Comparison of ENCODE assay signal across 10 mouse cellular contexts in the genomic region with DNA sequence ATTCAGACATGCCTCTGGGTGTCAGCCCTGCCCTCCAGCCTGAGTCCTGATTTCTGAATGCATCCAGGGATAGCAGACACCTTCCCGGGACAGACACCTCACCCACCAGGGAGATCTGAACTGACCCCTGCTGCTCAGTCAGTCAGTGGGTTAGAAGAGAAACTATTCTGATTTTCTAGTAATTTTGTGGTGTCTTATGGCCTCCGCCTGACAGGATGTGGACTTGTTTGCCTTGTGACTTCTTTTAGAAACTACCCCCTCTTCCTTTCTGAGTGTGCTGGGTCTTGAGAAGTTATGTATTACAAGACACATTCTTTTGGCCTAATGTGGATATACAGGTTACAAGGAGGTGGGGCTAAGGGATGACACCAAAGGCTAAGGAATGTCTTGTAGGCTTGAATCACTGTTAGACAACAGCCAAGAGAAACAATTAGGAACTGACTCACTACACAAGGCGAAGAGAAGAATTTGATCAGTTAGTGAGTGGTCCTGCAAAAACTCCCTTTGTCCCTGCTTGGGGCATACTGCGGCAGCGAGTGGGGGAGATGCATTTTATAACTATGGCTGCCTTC. TPM values are rescaled to one million over a fixed set of nuclear protein-coding genes. Genes with fewer than 3 reads are reported as not detected.
DNase-seq lines count a peak whose midpoint lies in the region; ATAC-seq and TF ChIP-seq lines count a peak whose summit lies in the region.
"Had no signal": no experiment of that assay in that cellular context is flagged by ENCODE, and none has a peak within 500 bp of the region (broad histone marks: within the 10 kb centered on the region; RNA-seq: fewer than 3 reads in every experiment).

No protein-coding gene starts in this region.

- TF ChIP-seq CTCF in forebrain, postnatal 0 days (IDR thresholded peaks at IDR 0.05; ENCODE audit: low read depth): no peak

- intact Hi-C loops in heart, postnatal 25 days (cut with DNase I): no loop called here

- no peak overlapping the region for H3K4me2 ChIP-seq in heart, embryonic 15.5 days
- H3K4me2 ChIP-seq in forebrain, postnatal 0 days (ENCODE audit: low read depth): peak overlapping the region; percentile 82
- peak overlapping the region; percentile 35 for H3K4me2 ChIP-seq in midbrain, embryonic 15.5 days

- peak overlapping the region; percentile 40 for H3K27ac ChIP-seq in heart, embryonic 15.5 days
- peak overlapping the region; percentile 67 for H3K27ac ChIP-seq in forebrain, postnatal 0 days (ENCODE audit: low read depth, low read length)
- peak overlapping the region; percentile 23; the same call in 1 of the 2 replicates for H3K27ac ChIP-seq in midbrain, embryonic 15.5 days
- H3K27ac ChIP-seq: macrophage had no signal

- peaks cover 25% of the 10 kb centered on the region for H3K4me1 ChIP-seq in heart, embryonic 15.5 days (replicated peaks)
- peaks cover 61% of the 10 kb centered on the region for H3K4me1 ChIP-seq in forebrain, postnatal 0 days (ENCODE audit: insufficient read depth)
- H3K4me1 ChIP-seq in midbrain, embryonic 15.5 days: peaks cover 96% of the 10 kb centered on the region

- 68% methylated on average over 5 of the region's 5 CpGs for WGBS in heart, embryonic 15.5 days
- WGBS in forebrain, postnatal 0 days: 31% methylated on average over 5 of the region's 5 CpGs
- 39% methylated on average over 5 of the region's 5 CpGs for WGBS in midbrain, embryonic 15.5 days

- H3K27me3 ChIP-seq in heart, embryonic 15.5 days: no peaks in the 10 kb centered on the region
- no peaks in the 10 kb centered on the region for H3K27me3 ChIP-seq in forebrain, postnatal 0 days (ENCODE audit: insufficient read depth, low read length)
- no peaks in the 10 kb centered on the region for H3K27me3 ChIP-seq in midbrain, embryonic 15.5 days (replicated peaks)

- H3K36me3 ChIP-seq in heart, embryonic 15.5 days: peaks cover 12% of the 10 kb centered on the region; the same call in 1 of the 2 replicates
- peaks cover 60% of the 10 kb centered on the region for H3K36me3 ChIP-seq in forebrain, postnatal 0 days (ENCODE audit: insufficient read depth)
- peaks cover 12% of the 10 kb centered on the region; the same call in 1 of the 2 replicates for H3K36me3 ChIP-seq in midbrain, embryonic 15.5 days (replicated peaks)
- H3K36me3 ChIP-seq: G1E had no signal

- ATAC-seq in heart, embryonic 15.5 days (replicated peaks; ENCODE audit: insufficient number of reproducible peaks, insufficient read depth, low FRiP score, low read depth): no peak
- ATAC-seq in forebrain, postnatal 0 days: no peak
- ATAC-seq in midbrain, embryonic 15.5 days (replicated peaks): no peak

- H3K9me3 ChIP-seq in heart, embryonic 15.5 days (replicated peaks): no peaks in the 10 kb centered on the region
- no peaks in the 10 kb centered on the region for H3K9me3 ChIP-seq in forebrain, postnatal 0 days (ENCODE audit: low read length)
- H3K9me3 ChIP-seq in midbrain, embryonic 15.5 days: no peaks in the 10 kb centered on the region
- H3K9me3 ChIP-seq: G1E had no signal

- H3K9ac ChIP-seq in heart, embryonic 15.5 days: no peak overlapping the region
- peak overlapping the region; percentile 36; the same call in 1 of the 2 replicates for H3K9ac ChIP-seq in forebrain, postnatal 0 days
- no peak overlapping the region for H3K9ac ChIP-seq in midbrain, embryonic 15.5 days

- H3K4me3 ChIP-seq in heart, embryonic 15.5 days: no peak overlapping the region
- peak overlapping the region; percentile 21 for H3K4me3 ChIP-seq in forebrain, postnatal 0 days (ENCODE audit: low read depth, low read length)
- peak overlapping the region; percentile 4; the same call in 1 of the 2 replicates for H3K4me3 ChIP-seq in midbrain, embryonic 15.5 days

- no peak for DNase-seq in heart, postnatal 25 days (ENCODE audit: low spot score)
- DNase-seq in NIH3T3 (ENCODE audit: low read depth): peak; percentile 76
- DNase-seq in forebrain, postnatal 0 days: peak; percentile 38
- DNase-seq in gastrocnemius, postnatal 10 days: no peak
- no peak for DNase-seq in urinary bladder, postnatal 36 days (ENCODE audit: low spot score in 2 of 2)
- DNase-seq in layer of hippocampus, adult 8-10 months (ENCODE audit: low spot score in 2 of 2): no peak

RNA-seq across cellular contexts. Expression of a gene that starts 8.7 kb away (rescaled TPM):
- 3.8 and 4.0 TPM in 2 replicates for polyA plus RNA-seq in heart, embryonic 15.5 days (2015; fragmentation: Nextera tagmentation; extraction: Ambion mirVana)
- 1 to 10 TPM; 5.6 to 6.4 TPM for total RNA-seq in heart, postnatal 25 days (2021)
- 423 and 513 TPM in 2 replicates for total RNA-seq in forebrain, postnatal 0 days (2014; rRNA removed)
- 76.8 and 80.3 TPM in 2 replicates for polyA plus RNA-seq in forebrain, postnatal 0 days (2015; fragmentation: Nextera tagmentation; extraction: Ambion mirVana)
- 76.1 and 81.9 TPM in 2 replicates for polyA plus RNA-seq in midbrain, embryonic 15.5 days (2015; fragmentation: Nextera tagmentation; extraction: Ambion mirVana)
- total RNA-seq in gastrocnemius, postnatal 10 days (2021): 1 to 10 TPM; 6.4 to 8.2 TPM
- total RNA-seq in layer of hippocampus, adult 8-10 months (2022): 100 to 1,000 TPM; 584 to 717 (median 649) TPM

RNA-seq across cellular contexts. Expression of a gene that starts 51.4 kb away (rescaled TPM):
- 35.1 and 46.6 TPM in 2 replicates for polyA plus RNA-seq in heart, embryonic 15.5 days (2015; fragmentation: Nextera tagmentation; extraction: Ambion mirVana)
- total RNA-seq in heart, postnatal 25 days (2021): 10 to 100 TPM; 20.8 to 23.2 TPM
- total RNA-seq in forebrain, postnatal 0 days (2014; rRNA removed): 49.2 and 54.3 TPM in 2 replicates
- polyA plus RNA-seq in forebrain, postnatal 0 days (2015; fragmentation: Nextera tagmentation; extraction: Ambion mirVana): 49.2 and 50.6 TPM in 2 replicates
- 35.8 and 43.1 TPM in 2 replicates for polyA plus RNA-seq in midbrain, embryonic 15.5 days (2015; fragmentation: Nextera tagmentation; extraction: Ambion mirVana)
- 10 to 100 TPM; 16.2 to 25.9 TPM for total RNA-seq in gastrocnemius, postnatal 10 days (2021)
- total RNA-seq in layer of hippocampus, adult 8-10 months (2022): 100 to 1,000 TPM; 114 to 546 (median 290) TPM

Comparison
In these comparisons a context has a peak if more than half of its experiments do, and no peak if none do; other contexts are left out.
1. DNase-seq: peak in NIH3T3 (single experiment) and forebrain, postnatal 0 days (single experiment); none in heart, postnatal 25 days (single experiment), gastrocnemius, postnatal 10 days (single experiment), urinary bladder, postnatal 36 days (0 of 2) and layer of hippocampus, adult 8-10 months (0 of 2).
2. RNA of a gene that starts 8.7 kb away (total RNA-seq): 584 to 717 TPM in layer of hippocampus, adult 8-10 months and 423 to 513 TPM in forebrain, postnatal 0 days; 6.4 to 8.2 TPM in gastrocnemius, postnatal 10 days and 5.6 to 6.4 TPM in heart, postnatal 25 days; every median in the first group is over 10 times any median in the second.
3. Peak in every context shown above with its lines, with median percentiles within 50 percentile points of each other: H3K27ac ChIP-seq.